In genomic region chrX:104413183-104413983, GRCm38 (mm10) we compare ENCODE assay signal across 8 mouse cellular contexts. TPM values are rescaled to one million over a fixed set of nuclear protein-coding genes. Genes with fewer than 3 reads are reported as not detected.
A peak's percentile ranks its signal among the peaks of the same experiment; 100 is the strongest.
DNase-seq lines count a peak whose midpoint lies in the region; ATAC-seq and TF ChIP-seq lines count a peak whose summit lies in the region.

Gene Abcb7, minus strand, starts transcription at chrX:104413856.

- DNase-seq in 3T3-L1 (ENCODE audit: low read depth, low spot score): peak; percentile 89
- peak; percentile 89 to 92 for DNase-seq in adrenal gland, postnatal 36 days
- peak; percentile 85 to 88 for DNase-seq in heart, adult 18-20 months
- peak; percentile 90 for DNase-seq in kidney, adult 2 months
- DNase-seq in limb, embryonic 11.5 days (ENCODE audit: low spot score): peak; percentile 82

- H3K27ac ChIP-seq in embryonic facial prominence, embryonic 12.5 days: peak within 1 kb of the TSS; percentile 91
- H3K27ac ChIP-seq in kidney, adult 2 months (ENCODE audit: insufficient read depth, low read depth, low read length): peak within 1 kb of the TSS; percentile 92
- H3K27ac ChIP-seq in limb, embryonic 11.5 days (replicated peaks; ENCODE audit: low read depth, low read length): peak within 1 kb of the TSS; percentile 86
- peak within 1 kb of the TSS; percentile 88 for H3K27ac ChIP-seq in midbrain, embryonic 13.5 days
- peak within 1 kb of the TSS; percentile 98 for H3K27ac ChIP-seq in small intestine, adult 2 months (ENCODE audit: insufficient read depth, low read depth, low read length)

- TF ChIP-seq POLR2A in kidney, adult 2 months (IDR thresholded peaks at IDR 0.05; ENCODE audit: low read depth, low read length): peak; percentile 22
- TF ChIP-seq POLR2A in small intestine, adult 2 months (IDR thresholded peaks at IDR 0.05; ENCODE audit: low read depth, low read length): no peak; the same call in 1 of the 2 replicates

- TF ChIP-seq CTCF in kidney, adult 2 months (conservative IDR thresholded peaks at IDR 0.05; ENCODE audit: insufficient read depth, insufficient read length, low read depth, low read length): no peak
- TF ChIP-seq CTCF in small intestine, adult 2 months (IDR thresholded peaks at IDR 0.05; ENCODE audit: extremely low read depth, insufficient read length, insufficient replicate concordance, low read depth, low read length): no peak

- peaks cover 9% of the 10 kb centered on the region; the same call in 1 of the 2 replicates for H3K27me3 ChIP-seq in embryonic facial prominence, embryonic 12.5 days
- no peaks in the 10 kb centered on the region for H3K27me3 ChIP-seq in kidney, adult 2 months (replicated peaks; ENCODE audit: control insufficient read depth, insufficient read depth, low read length)
- peaks cover 9% of the 10 kb centered on the region; the same call in 1 of the 2 replicates for H3K27me3 ChIP-seq in limb, embryonic 11.5 days (ENCODE audit: control insufficient read depth, insufficient read depth, low read length)
- peaks cover 33% of the 10 kb centered on the region for H3K27me3 ChIP-seq in midbrain, embryonic 13.5 days
- H3K27me3 ChIP-seq in small intestine, adult 2 months (ENCODE audit: control insufficient read depth, insufficient read depth, low read length): no peaks in the 10 kb centered on the region

- ATAC-seq in embryonic facial prominence, embryonic 12.5 days (ENCODE audit: insufficient number of reproducible peaks, insufficient read depth, low FRiP score, low TSS enrichment): peak; percentile 72
- ATAC-seq in limb, embryonic 11.5 days (ENCODE audit: insufficient number of reproducible peaks, low FRiP score, low TSS enrichment, low read depth): peak; percentile 77
- peak; percentile 98 for ATAC-seq in midbrain, embryonic 13.5 days

- no peaks in the 10 kb centered on the region for H3K4me1 ChIP-seq in embryonic facial prominence, embryonic 12.5 days
- H3K4me1 ChIP-seq in kidney, adult 2 months (ENCODE audit: control insufficient read depth, insufficient read depth, low read length): peaks cover 5% of the 10 kb centered on the region; the same call in 1 of the 2 replicates
- no peaks in the 10 kb centered on the region for H3K4me1 ChIP-seq in limb, embryonic 11.5 days (ENCODE audit: control insufficient read depth, insufficient read depth, low read length)
- H3K4me1 ChIP-seq in midbrain, embryonic 13.5 days (replicated peaks): no peaks in the 10 kb centered on the region
- H3K4me1 ChIP-seq in small intestine, adult 2 months (ENCODE audit: control insufficient read depth, insufficient read depth, insufficient read length, low read length): peaks cover 2% of the 10 kb centered on the region; the same call in 1 of the 2 replicates

- H3K4me3 ChIP-seq in embryonic facial prominence, embryonic 12.5 days: peak within 1 kb of the TSS; percentile 57
- H3K4me3 ChIP-seq in kidney, adult 2 months (ENCODE audit: insufficient read depth, low read depth, low read length): peak within 1 kb of the TSS; percentile 99
- peak within 1 kb of the TSS; percentile 57 for H3K4me3 ChIP-seq in limb, embryonic 11.5 days (ENCODE audit: low read depth, low read length)
- peak within 1 kb of the TSS; percentile 67 for H3K4me3 ChIP-seq in midbrain, embryonic 13.5 days (replicated peaks)
- peak within 1 kb of the TSS; percentile 98 for H3K4me3 ChIP-seq in small intestine, adult 2 months (ENCODE audit: low read depth, low read length)

- H3K36me3 ChIP-seq in embryonic facial prominence, embryonic 12.5 days: no peaks in the 10 kb centered on the region
- no peaks in the 10 kb centered on the region for H3K36me3 ChIP-seq in kidney, adult 2 months (ENCODE audit: control insufficient read depth, insufficient read depth, low read length)
- no peaks in the 10 kb centered on the region for H3K36me3 ChIP-seq in limb, embryonic 11.5 days (ENCODE audit: control insufficient read depth, insufficient read depth, low read length)
- H3K36me3 ChIP-seq in midbrain, embryonic 13.5 days: no peaks in the 10 kb centered on the region
- no peaks in the 10 kb centered on the region for H3K36me3 ChIP-seq in small intestine, adult 2 months (ENCODE audit: control insufficient read depth, insufficient read depth, low read length)

- H3K9me3 ChIP-seq in embryonic facial prominence, embryonic 12.5 days: no peaks in the 10 kb centered on the region
- no peaks in the 10 kb centered on the region for H3K9me3 ChIP-seq in limb, embryonic 11.5 days (ENCODE audit: control insufficient read depth, low read length)
- no peaks in the 10 kb centered on the region for H3K9me3 ChIP-seq in midbrain, embryonic 13.5 days

- H3K9ac ChIP-seq in embryonic facial prominence, embryonic 12.5 days: peak within 1 kb of the TSS; percentile 66
- peak within 1 kb of the TSS; percentile 74 for H3K9ac ChIP-seq in limb, embryonic 11.5 days (ENCODE audit: low read length)
- H3K9ac ChIP-seq in midbrain, embryonic 13.5 days (replicated peaks): peak within 1 kb of the TSS; percentile 77

- WGBS in embryonic facial prominence, embryonic 12.5 days: 14% methylated on average over 58 of the region's 58 CpGs
- WGBS in kidney, adult 2 months: under 1% methylated on average over 58 of the region's 58 CpGs
- WGBS in limb, embryonic 11.5 days: 17% methylated on average over 58 of the region's 58 CpGs
- WGBS in midbrain, embryonic 13.5 days: 16% methylated on average over 58 of the region's 58 CpGs
- 13% methylated on average over 58 of the region's 58 CpGs for WGBS in small intestine, adult 2 months

- H3K4me2 ChIP-seq in embryonic facial prominence, embryonic 12.5 days (replicated peaks): peak within 1 kb of the TSS; percentile 44
- peak within 1 kb of the TSS; percentile 36 for H3K4me2 ChIP-seq in limb, embryonic 11.5 days (ENCODE audit: low read depth, severe bottlenecking)
- peak within 1 kb of the TSS; percentile 53 for H3K4me2 ChIP-seq in midbrain, embryonic 13.5 days (replicated peaks)

RNA-seq across cellular contexts. Expression of gene Abcb7, which starts in this region (rescaled TPM):
- total RNA-seq in adrenal gland, postnatal 36 days (2021): 10 to 100 TPM; 28.6 to 33.5 TPM
- 8.4 and 8.7 TPM in 2 replicates for polyA plus RNA-seq in embryonic facial prominence, embryonic 12.5 days (2016; fragmentation: Nextera tagmentation; extraction: Ambion mirVana)
- total RNA-seq in heart, adult 18-20 months (2021): 10 to 100 TPM; 34.2 to 37.8 TPM
- 3.9 and 5.0 TPM in 2 replicates for polyA plus RNA-seq in kidney, adult 2 months (2012; rRNA removed)
- 11.5 and 13.1 TPM in 2 replicates for polyA plus RNA-seq in limb, embryonic 11.5 days (2014; fragmentation: Nextera tagmentation; extraction: Ambion mirVana)
- 9.0 and 10.3 TPM in 2 replicates for polyA plus RNA-seq in midbrain, embryonic 13.5 days (2015; fragmentation: Nextera tagmentation; extraction: Ambion mirVana)
- 2.4 and 3.1 TPM in 2 replicates for polyA plus RNA-seq in small intestine, adult 2 months (2012; rRNA removed)

Comparison
In these comparisons a context has a peak if more than half of its experiments do, and no peak if none do; other contexts are left out.
1. Peak in every context shown above with its lines: DNase-seq, ATAC-seq, H3K4me3 ChIP-seq and H3K27ac ChIP-seq.